Mouse (Mus musculus) lung, postnatal 4 days (tissue): ENCODE data around the gene Plekhg3.

Experiments
- DNase-seq, 2 experiments: peaks; one replicate each; pipeline ENCODE4 v3.0.0; 2021

The Plekhg3 gene

DNA sequence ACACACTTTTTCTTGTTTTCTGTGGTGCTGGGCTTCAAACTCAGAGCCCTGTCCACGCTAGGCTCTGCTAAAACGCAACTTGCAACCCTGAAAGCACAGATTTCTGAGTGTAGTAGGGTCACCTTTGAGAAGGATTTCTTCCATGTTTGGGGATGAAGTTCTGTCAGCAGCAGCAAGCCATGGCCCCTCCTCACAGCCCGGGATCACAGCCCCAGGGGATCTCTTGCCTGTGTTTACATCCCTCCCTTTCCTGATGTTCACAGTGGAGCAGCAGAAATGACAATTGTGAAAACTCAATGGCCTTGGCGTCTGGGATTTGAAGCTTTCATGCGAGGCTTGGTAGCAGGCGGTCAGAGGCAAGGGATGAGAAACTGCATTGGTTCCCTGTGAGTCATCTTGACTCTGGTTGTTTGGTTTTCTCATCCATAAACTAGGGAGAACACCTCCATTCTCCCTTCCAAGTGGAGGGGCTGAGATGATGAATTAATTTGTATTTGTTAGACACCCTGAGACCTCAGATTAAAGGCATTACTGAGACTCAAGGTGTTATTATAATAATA is at the start of gene Plekhg3:
Gene Plekhg3 (plus strand): TSS at position 312 of the 560 bp plus-strand sequence.
- DNase-seq = no peak

DNA sequence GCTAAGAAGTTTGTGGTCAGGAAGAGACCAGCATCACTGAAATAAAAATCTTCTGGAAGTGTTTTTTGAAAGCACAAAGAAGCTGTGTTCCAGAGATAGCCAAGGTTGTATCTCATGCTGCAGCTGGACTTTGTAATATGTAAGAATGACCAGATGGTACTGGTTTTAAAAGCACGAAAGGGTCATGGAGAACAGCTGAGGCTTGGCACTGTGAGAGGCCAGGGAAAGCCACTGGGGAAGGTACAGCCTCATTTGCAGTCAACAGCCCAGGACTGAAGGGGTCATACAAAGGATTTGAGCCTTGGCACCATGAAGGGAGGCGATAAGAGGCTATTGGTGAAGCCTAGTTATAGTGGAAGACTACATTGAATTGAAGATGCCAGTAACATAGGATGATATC is 48.2 kb upstream of the Plekhg3 start:
- no peak for DNase-seq

DNA sequence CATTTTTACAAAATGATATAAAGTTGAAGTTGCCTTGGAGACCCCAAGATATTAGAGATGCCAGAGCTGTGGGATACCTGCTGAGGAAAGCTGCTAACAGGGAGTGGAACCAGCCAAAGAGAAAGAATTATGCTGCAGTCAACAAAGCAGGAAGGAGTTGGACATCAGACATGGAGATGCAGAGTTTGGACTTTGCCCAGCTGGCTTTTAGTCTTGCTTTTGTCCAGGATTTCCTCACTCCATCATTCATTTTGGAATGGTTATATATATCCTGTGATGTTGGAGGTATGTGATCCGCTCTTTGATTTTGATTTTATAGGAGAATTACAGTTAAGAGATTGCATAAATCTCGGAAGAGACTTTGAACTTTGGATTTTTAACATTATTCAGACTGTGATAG is 47.7 kb upstream of the Plekhg3 start:
- no peak for DNase-seq

- DNase-seq = no peak
Measured at GRCm38 (mm10) chr12:76484881-76485280, 45.8 kb upstream of the Plekhg3 start.

DNA sequence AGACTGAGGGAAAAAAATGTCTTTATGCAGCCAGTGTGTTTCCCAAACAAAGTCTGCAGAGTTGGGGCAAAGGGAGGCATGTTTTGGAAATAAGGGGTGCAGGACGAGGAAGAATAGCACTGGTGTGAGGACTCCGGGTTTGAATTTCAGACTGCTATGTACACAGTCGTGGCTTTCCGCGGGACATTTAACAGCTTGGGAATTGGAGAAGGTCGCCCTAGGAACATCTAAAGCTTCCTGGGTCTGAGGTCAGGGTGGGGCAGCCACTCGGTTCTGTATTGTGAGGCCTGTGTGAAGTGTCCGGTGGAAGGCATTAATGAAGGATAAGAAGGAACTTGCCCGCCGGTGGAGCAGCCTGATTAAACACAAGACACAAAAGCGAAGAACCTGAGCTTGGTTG is 45.3 kb upstream of the Plekhg3 start:
- DNase-seq = no peak

DNA sequence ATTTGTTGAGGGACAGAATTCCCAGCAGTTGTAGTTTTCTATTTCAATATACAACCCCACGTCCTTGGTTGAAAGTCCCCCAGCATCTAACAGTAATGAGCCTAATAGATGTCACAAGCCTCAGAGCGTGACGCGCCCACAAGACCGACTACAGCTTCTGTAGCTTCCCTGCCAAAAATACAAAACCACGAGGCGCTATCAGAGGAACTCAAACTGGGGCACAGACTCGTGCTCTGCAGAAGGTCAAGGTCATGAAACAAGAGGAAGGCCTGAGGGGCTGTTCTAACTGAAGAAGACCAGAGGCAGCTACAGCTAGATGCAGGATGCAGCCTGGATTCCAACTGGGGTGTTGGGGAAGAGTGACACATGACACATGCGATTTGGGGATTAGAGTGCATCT is 43.7 kb upstream of the Plekhg3 start:
- no peak for DNase-seq

DNA sequence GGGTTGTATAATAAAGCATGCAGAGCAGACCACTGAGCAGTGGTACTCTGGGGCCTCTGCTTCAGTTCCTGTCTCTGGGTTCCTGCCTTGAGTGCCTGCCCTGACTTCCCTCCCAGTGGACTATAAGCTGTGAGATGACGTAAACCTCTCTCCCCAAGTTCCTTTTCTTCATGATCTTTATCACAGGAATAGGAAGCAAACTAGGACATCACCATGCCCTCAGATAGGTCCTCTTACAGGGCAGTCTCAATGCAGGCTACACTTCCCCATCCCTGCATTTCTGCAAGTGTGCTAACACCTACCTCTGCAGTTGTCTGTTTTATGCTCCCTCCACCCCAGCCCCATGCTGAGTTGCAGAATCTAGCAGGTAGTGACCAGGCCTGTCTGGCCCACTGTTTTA is 39.9 kb upstream of the Plekhg3 start:
- DNase-seq = no peak

DNA sequence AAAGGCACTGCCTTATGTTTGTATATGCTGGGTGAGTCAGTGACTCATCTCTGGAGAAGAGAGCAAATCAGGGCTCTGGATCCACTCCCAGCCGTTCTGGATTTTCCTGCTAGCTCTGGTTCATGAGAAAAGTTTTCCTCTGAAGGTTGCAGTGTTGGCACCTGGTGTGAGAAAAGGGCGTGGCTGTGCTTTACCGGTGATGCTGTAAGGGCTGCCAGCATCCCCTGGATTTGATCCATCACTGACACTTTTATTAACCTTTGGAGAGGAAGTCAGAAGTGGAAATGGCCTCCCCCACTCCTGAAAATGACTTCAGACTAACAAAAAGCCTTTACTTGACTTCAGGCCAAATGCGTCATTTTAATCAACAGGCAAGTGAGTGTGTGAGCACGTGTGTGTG is 37.2 kb upstream of the Plekhg3 start:
- peak; percentile 48 to 56 for DNase-seq

- DNase-seq = no peak
Measured at GRCm38 (mm10) chr12:76495381-76495780, 35.3 kb upstream of the Plekhg3 start.

GRCm38 (mm10) chr12:76496324-76496723 is 34.4 kb upstream of the Plekhg3 start:
- DNase-seq = peak in 1 of 2 experiments; percentile 75

- DNase-seq = no peak
Measured at GRCm38 (mm10) chr12:76499276-76499675, 31.4 kb upstream of the Plekhg3 start.

GRCm38 (mm10) chr12:76500055-76500454 is 30.6 kb upstream of the Plekhg3 start:
- no peak for DNase-seq

- no peak for DNase-seq
Measured at GRCm38 (mm10) chr12:76500896-76501295, 29.8 kb upstream of the Plekhg3 start.

- DNase-seq = no peak
Measured at GRCm38 (mm10) chr12:76502981-76503380, 27.7 kb upstream of the Plekhg3 start.

- DNase-seq = peak; percentile 54 to 78
Measured at GRCm38 (mm10) chr12:76506522-76506921, 24.2 kb upstream of the Plekhg3 start.

DNA sequence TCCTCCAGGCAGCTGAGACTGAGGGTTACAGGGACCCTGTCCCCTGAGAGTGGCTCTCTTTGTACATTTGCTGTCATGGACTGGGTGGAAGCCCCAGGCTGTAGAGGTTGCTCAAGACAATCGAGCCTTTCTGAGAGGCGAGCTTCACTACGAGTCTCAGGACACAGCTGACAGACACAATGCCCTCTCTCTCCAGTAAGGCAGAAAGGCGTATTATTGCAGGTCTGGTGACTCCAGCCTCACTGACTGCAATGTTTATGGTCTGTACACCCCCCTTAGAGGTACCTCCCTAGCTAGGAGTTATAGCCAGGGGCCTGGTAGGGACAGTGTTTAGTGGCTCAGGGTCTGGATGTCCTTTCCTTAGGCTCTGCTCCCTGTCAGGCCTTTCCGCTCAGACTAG is 22.9 kb upstream of the Plekhg3 start:
- no peak for DNase-seq

DNA sequence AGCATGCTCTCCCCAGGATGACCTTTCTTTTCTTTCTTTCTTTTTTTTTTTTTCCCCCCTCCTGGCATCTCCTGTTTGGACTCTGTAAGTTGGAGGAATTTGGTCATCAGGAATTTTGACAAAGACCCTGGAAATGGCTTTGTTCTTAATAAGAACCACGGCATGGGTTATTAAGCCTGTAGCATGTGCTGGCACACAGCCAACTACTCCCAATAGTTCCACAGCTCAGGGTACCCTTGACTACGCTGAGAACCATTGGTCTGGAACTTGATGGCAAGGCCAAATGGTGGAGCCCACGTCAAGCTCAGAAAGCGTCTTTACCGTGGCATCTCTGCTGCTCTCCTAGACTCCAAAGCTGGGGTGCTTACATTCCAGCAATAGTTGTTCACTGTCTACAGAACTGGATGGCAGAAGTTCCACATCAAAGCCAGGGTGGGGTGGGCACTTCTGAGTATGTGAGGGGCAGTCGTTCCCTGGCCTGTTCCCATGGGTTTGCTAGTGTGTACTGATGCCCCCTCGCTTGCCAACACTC is 21.7 kb upstream of the Plekhg3 start:
- DNase-seq = no peak

GRCm38 (mm10) chr12:76512731-76513130 is 18.0 kb upstream of the Plekhg3 start:
- DNase-seq = peak in 1 of 2 experiments; percentile 39

GRCm38 (mm10) chr12:76514842-76515241 is 15.8 kb upstream of the Plekhg3 start:
- DNase-seq = no peak

- DNase-seq = no peak
Measured at GRCm38 (mm10) chr12:76518000-76518399, 12.7 kb upstream of the Plekhg3 start.

DNA sequence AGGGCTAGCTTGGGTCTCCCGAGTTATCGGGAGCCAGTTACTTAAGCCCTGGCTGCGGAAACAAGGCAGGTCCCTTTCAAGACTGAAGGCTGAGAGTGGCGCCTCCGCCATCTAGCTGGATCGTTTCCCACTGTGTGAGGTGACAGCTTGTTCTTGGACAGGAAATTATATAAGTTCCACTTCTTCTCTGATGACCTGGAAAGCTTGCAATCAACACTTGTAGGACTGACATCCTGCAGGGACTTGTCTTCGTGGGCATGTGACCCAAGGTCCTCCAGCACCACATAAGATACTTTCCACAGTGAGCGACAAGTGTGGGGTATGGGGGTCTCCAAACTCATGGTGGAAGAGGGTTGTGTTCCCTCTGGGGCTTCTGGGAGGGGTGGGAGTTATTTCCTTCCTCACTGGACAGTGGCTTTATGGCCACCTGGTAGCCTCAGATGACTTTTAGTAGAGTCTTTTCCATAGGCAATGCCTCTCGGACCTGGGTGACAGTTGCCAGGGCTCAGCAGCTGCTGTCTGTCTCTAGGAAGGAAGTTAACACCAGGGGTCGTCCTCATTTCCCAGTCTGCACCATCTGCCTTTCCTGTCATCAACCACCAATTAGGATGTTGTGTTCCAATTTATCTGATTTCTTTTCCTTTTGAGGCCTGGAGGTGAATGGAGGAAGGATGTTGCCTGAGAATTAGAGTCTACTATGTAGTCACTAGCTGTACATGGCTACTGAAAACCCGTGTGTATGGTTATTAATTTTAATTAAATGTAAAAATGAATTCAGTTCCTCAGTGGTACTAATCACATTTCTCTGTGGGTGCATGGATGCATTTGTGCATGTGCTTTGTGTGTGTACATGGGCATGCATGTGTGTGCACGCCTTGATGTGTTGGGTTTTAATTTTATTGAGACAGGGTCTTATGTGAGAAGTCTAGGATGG is 11.5 kb upstream of the Plekhg3 start:
- no peak for DNase-seq

GRCm38 (mm10) chr12:76523654-76524053 is 7.0 kb upstream of the Plekhg3 start:
- no peak for DNase-seq

DNA sequence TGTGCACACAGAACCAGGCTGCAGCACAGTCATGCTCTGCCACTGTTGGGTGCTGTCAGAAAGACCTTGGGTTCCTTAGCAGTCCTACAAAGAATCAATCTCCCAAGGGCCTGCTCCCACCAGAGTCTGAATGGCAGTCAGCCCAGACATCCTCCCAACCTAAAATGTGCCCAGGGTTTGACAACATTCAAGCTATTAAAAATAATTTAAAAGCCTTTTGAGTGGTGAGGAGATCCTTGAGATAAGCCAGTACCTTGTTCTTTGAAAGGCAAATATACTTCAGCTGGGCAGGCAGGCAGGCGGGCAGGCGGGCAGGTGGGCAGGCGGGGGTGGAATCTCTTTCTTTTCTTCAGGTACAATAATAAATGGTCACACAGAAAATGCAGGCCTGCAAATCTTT is 5.8 kb upstream of the Plekhg3 start:
- no peak for DNase-seq

- DNase-seq = peak; percentile 68 to 79
Measured at GRCm38 (mm10) chr12:76527245-76527881, 3.3 kb upstream of the Plekhg3 start.
